Mouse (Mus musculus) kidney, adult 9 months (tissue): ENCODE measurements around the gene Chrna1.

Experiments
- DNase-seq: peaks from one replicate; pipeline ENCODE4 v3.0.0; 2022

Gene Chrna1

DNA sequence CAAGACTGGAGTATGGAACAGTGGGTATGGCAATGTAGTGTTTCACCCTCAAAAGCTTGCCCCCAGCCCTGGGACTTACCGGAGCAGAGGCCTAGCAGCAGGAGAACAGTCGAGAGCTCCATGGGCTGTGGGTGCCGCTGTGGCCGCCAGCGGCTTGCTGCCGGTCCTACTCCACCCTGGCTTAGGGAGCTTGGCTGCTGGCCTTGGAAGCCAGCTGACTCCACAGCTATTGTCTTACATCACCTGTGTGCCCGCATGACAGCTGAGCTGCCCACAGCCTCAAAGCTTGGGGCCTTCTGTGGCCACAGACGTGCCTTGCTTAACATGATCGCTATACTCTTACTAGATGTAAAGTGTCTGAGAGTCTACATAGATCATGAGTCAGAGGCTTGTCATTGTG, at the start of gene Chrna1:
Chrna1 (minus strand) TSS at position 173 of the 400 bp plus-strand sequence.
- DNase-seq, result no peak

DNA sequence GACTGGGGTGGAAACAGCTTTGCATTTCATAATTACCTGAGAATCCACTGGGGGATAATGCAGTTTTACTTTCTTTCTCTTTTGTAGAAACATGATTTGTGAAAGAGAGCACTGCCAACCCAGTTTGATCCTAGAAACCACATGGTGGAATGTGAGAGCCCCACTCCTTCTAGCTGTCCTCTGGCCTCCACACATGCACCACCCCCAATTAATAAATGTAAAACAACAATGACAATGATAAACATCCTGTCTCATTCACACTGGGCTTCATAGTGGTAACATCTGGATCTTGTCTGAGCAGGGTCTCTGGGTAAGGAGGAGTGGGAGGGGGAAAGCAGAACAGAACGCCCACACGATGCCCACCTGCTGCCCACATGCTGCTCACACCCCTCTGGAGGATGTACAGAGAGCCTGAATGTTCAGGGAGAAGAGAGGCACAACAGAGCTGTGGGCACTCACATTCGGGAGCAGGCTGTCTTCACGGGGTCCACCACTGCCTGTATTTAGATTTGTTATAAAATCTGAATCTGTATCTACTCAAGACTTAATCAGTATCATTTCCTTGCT, 38.4 kb upstream of the Chrna1 start:
- DNase-seq, result no peak

DNA sequence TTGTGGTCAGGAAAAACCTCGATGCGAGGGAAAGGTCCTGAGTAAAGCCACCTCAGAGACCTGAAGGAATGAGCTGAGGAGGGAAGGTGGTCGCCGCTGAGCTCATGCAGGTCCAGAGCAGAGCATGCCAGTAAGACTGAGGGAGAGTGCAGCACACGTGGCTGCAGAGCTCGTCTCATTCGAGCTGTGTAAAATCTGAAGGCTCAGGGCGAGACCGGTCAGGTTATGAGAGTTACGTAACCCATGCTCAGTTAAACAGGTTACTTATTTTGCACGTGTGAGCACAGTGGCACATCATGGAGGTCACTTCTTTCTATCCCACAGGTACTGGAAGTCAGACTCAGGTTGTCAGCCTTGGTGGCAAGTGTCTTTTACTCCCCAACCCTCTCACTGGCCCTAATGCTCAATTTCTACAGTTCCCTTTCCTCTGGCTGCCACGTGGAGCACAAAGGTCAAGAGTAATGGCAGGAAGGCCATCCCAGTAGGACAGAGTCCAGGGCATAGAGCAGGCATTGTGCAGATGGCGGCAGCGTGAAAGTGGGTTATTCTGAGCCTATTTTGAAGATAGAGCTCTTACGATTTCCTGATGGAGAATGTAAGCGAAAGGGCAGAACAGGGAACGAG, 36.4 kb upstream of the Chrna1 start:
- peak; percentile 87 for DNase-seq

DNA sequence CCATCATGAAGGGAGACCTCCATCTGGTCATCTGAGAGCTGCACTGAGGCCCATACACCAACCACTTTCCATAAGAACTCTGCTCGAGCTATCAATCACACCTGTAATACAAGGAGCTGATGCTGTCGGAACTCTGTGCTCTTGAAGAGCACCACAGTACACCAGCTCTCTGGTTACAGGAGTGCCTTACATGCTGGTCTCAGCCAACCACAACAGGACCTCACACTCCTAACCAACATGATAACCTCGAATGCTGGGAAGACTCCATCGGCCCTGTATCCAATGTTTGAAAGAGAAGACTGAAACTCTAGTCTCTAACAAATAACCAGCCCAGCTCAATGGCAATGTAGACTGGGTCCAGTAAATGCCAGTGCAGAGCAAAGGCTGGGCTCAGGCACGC, 35.3 kb upstream of the Chrna1 start:
- DNase-seq, result no peak

DNA sequence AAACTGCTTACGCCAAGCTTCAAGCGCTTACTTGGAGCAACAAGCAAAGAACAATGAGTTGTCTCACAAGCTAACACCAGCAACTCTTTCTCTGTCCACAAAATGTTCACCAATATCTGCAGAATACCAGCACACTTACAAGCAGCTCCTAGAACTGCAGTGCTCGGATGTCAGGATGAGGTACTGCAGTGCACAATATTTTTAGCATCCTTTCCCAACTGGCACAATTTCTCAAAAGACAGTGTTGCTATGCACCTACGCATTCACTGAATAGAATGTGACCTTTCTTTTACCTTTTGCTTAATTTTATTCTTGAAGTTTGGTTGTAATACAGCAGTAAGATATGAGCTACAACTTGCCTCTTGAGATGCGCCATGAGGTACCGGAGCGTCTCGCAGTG, 34.2 kb upstream of the Chrna1 start:
- DNase-seq, result no peak

DNA sequence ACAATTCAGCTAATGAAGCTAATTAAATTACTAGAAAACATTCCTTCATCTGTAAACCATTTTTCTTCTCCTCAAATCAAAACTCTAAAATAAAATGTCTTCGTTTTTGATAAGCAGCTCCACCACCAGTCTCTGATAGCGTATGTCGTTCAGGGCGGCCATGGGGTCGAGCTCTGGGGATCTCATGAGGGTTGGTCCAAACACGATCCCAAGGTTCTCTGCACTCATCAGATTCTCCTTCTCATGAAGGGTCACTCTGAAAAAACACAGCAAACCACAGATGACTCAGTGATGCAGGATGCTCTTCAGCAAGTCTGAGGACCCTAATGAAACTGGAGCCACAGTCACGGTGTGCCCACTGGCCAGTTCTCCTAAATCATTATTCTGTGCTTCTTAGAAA, 32.8 kb upstream of the Chrna1 start:
- no peak for DNase-seq

DNA sequence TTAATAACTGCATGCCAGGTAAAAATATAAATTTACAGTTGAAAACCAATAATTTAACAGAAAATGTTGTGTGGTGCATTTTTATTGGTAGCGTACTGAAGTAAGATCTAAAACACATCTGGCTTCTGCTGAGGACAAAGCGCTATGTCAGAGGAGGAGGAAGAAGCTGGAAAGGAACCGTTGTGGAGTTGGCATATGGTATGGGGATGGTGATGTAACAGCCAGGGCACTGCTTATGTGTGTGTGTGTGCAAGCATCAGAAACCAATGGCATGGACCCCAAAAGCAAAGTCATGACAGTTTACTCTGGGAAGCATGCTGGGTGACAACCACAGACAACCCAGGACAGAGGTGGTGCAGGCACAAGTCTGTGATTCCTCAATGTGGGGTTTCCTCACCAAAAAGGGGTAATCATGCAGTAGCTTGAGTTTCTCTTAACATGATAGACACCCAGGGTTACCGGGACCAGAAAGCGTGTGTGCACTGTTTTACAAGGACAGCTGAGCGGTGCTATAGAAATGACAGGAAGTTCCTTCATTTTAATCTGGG, 32.3 kb upstream of the Chrna1 start:
- DNase-seq, result no peak

DNA sequence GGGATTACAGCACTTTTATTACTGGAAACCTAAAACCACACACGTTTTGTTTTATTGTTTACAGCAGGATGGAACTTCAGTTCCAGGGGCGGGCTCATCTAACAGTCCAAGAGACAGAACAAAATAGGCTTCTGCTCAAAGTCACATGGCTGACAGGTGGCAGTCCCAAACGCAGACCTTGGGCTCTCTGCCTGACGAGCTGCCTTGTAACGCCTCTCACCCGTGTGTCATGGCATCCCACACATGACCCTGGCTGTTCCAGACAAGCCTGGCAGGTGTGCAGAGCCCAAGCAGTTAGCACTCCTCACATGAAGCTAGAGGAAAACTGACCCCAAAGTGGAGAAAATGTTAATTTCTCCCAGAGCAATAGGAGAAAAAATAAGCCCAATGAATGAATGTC, 31.7 kb upstream of the Chrna1 start:
- DNase-seq, result no peak

DNA sequence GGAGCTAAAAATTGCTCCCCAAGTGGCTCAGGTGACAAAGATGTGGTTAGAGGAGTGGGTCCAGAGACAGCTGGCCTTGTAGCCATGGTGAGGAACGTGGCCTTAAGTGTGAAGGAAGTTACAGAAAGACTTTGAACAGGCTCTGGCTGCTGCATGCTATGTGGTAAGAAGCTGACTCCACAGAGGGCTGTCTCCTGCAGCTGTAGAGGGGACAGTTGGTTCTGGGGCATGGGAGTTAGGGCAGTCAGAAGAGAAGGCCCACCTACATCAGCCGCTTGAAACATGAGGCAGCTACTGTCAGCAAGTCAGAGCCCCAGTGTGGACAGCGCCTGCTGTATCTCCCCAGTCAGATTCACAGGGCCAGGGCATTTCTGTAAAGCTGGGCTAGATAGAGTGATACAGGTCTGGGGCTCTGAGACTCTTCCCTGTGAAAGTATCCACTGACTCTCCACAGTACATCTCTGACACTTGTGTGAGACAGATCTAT, 29.6 kb upstream of the Chrna1 start:
- no peak for DNase-seq

DNA sequence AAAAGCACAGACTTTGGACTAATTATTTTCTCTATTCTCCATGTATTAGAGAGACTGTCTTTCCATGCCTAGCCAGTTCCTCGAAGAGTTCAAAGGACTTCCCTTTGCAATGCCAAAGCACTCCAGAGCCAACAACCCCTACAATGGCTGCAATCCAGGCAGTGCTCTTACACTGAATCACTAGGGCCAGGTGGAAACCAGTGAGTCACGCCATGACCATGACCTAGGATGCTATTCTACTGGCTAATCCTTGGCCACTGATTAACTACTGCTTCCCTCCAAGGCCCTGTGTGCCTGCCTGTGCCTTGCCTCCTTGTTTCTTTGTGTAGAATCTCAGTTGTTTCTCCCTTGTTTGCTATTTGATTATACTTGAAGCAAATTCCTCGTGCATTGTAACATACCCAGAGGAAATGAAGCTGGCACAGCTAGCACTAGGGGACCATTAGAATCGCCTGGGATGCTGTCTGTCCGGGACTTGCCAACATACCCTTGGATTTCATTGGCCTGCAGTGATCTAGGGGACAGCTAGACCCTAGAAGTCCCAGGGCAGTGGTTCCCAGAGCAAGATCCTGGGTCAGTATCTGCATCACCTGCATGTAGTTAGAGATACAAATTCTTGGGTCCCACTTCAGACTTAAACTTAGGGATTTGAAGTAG, 29.1 kb upstream of the Chrna1 start:
- DNase-seq, result peak; percentile 92

DNA sequence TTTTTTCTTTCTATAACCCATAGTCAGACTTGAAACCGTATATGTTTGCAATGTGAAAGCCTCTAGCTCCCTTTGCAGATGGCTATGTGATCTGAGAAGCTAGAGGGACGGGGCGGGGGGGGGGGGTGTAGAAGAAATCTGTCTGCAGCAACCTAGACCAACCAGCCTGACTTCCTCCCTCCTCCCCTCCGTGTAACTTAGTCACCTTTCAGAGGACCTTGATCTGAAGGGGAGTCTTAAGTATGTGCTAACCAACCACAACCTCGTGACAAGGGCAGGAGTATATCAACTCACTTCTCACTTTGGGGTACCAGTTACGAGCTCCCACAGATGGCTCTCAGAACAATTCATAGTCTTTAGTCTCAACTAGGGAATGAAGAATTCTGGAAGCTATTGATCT, 28.3 kb upstream of the Chrna1 start:
- no peak for DNase-seq

DNA sequence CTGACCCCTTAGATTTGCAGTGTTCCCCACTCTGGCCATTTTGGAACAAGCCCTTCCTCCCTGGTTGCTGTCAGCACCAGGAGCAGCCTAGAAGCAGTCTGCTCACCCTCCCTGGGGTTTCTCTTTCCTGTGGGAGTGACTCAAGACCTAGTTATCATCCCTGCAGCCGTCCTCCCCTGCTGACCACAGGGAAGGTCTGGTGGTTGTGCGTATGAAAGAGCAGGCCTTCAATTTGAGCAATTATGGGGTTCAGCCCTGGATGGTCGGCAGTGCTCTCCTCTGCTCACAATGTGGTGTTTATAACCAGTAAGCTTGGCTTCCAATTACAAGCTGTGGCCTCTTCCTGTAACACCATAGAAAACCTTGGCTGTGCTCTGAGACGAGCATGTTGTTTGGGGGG, 27.5 kb upstream of the Chrna1 start:
- DNase-seq, result no peak

DNA sequence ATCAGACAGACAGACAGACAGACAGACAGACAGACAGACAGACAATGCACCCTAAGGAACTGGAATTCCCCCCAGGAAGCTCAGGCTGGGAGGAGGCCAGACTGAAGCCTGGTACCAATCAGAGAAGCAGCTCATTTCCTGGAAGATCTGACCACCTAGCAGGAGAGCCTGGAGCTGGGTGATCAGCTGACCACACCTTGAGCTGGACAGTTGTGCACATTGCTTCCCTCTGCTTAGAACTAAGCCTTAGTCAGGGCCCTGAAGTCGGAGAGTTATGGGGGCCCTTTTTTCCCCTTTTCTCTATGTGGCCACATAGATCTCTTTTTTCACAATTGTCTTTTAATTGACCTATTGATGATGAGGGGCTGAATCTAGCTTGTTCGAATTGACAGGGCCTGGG, 27.0 kb upstream of the Chrna1 start:
- no peak for DNase-seq

DNA sequence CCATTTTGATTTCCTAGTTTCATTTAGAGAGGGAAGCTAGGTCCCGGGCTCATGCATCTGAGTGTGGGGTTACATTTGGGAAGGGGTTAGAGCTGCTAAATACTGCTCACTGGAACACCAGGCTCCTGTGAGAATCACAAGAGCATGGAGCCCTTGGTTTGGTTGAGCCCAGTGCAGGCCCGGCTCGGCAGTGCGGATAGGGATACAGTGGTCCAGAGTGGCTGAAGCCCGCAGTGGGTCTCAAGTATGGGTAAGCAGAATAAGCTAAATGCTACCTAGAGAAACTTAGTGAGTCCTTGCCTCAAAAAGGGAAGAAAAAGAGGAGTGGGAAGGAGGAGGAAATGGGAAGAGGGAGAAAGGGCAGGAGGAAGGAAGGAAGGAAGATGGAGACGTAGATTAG, 26.5 kb upstream of the Chrna1 start:
- no peak for DNase-seq

DNA sequence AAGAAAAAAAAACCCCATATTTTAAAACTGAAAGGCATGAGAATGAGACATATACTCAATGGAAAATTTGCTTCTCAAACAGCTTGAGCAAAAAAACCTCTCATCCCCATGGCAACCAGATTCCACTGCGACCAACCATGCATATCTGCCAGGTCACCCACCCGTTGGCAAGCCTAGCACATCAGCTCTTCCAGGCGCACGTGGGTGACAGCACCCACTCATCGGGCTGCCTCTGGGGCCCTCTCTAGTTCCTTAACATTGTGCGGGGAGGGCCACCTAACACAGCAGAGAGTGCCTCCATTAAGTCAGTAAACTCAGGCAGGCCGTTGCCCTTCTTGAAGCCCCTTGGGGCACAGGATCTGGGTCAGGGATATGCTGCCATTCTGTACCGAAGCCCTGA, 24.9 kb upstream of the Chrna1 start:
- DNase-seq, result peak; percentile 57

DNA sequence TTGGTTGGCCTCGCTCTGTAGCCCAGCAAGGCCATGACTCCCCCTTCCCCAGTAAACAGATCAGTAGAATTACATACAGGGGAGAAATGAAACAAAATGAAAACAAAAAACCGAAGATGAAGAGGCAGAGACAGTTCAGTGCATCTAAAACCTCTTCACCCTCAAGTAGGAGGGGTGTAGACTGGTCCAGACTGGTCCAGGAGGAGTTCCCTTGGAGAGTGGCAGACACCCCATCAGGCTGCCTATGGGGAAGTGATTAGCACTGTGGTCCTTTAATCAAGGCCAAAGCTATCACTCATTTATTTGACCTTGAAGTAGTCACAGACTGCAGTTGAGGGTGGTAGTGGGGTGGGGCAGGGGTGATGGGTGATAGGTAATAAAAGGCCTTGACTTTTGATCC, 24.4 kb upstream of the Chrna1 start:
- no peak for DNase-seq

DNA sequence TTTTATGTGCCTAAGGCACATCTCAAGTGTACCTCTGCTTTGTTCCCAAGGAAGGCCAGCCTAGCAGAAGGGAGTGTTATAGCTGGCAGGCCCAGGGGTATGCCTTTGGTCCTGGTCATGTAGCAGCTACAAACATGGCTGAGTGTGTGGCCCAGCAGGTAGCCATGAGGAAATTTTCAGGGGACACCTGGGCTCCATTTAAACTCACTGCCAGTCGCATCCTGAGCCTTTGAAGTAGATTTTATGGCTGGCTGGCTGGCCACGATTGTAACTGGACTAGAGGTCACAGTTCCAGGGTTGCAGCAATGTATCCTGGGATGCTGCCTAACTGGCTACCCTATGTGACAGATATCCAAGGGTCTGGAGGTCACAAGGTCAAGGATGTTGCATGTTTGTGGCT, 20.5 kb upstream of the Chrna1 start:
- no peak for DNase-seq

DNA sequence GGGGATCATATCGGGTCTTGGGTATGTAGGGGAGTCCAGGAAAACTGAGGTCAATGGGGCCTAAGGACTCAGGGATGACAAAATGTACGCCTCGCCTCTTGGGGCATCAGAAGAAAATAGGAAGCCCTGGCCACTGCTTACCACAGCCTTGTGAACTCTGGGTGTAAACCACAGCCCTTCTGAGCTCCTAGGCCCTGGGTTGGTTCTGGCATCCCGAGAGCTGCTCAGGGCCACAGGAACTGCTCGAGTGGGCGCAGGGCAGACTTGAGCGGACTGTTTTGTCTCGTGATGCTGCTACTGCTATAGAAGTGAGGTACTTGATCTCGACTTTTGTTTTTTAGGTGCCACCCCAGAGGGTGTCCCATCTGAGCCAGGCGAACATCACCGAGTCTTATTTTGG, 17.6 kb upstream of the Chrna1 start:
- DNase-seq, result no peak

DNA sequence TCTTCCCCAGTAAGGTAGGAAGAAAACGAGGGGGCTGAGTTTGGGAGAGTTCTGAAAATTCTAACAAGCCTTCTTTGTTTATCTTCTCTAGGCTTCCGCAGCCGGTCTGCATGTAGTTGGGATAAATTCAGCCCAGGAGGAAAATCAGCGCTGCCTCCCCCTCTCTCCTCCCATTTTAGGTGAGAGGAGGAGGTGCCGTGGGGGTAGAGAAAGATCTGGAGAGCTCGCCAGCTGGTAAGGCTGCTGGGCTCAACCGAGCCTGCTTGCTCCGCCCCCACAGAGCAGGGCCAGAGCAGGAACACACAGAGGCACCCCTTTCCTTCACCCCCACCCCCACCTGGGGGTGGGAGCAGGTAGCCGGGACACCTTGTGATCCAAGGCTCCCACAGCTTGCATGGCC, 16.6 kb upstream of the Chrna1 start:
- no peak for DNase-seq

DNA sequence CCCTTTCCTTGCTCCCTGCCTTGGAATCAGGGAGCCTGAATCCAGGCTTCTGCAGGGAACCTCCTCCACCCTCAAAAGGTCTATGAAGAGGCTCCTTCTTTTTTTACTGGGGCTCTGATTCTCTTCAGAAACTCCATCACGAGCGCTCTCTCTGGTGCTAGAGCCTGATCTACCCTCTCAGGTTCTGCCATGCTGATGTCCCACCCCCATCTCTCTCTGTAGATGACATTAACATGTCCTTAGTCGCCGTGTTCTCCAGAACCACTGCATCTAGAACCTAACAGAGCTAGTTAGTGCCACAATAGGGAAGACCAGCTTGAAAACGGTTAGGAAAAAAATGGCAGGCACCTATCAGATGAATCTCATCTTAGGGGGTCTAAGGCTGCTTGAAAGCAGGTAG, 16.2 kb upstream of the Chrna1 start:
- DNase-seq, result no peak

DNA sequence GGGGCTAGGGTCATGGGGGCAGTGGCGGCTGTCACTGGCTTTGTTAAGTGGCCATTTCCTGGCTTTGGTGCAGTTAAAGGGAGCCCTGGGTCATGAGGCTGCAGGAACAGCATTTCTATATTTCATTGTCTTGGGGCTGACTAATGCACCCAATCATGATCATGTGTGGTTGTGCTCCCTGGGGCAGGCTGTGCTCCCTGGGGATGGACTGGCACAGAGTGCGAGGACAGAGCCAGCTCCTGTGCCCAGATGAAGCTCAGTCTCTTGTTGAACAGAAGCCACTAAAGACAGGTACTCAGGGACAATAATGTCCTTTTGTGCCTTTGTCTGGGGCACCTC, 12.9 kb upstream of the Chrna1 start:
- no peak for DNase-seq

DNA sequence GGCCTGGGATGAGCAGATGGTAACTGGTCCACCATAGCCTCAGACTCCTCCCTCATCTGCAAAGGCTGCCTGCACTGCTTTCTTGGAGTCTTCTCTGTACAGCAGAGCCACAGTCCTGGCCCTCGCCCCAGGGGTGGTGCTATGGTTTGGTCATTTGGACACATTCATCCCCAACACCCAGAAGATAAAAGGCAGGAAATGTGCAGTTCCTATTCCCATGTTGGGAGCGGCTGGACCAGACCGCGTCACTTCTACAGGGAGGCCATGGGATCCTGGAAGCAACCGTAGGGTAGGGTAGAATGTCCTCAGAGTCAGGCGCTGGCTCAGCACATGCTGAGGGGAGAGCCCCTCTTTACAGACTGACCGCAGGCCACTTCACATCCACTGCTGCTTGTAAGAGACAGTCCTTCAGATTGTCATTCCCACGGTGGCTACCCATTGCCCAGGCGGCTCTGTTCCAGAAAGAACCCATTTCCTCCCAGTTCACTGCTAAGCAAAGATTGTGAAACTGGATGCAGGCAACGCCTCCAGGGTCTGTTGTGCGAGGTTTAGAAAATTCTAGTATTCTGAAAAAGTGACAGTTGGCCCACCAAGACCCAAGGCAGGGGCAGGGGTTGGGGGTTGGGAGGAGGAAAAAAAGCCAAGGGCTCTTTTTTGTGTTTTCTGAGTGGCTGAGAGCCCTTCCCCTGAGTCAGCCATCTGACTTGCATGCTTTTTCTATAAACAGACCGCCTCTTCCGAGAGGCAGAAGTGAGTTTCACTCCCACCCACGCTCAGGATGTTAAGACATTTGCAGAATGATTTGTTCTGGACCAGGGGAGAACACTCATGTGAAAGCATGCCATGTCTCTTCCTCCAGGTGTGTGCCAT, 12.3 kb upstream of the Chrna1 start:
- peak; percentile 43 for DNase-seq

DNA sequence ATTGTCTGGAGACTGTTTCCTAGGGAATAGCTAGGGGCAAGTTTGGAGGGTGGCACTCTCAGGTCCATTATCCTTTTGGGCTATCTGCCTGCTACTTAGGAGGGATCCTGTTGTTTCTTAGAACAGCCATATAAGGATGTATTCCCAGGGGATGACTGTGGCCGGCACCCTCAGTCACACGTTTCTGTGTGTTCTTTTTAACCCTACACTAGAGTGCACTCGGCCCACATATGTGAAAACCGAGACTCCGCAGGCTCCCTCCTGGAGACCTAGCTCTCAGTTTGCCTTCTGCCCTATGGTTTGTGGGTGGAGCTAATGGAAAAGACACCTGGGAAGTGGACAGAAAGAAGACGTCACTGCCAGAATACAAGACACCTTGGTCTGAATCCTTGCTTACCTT, 11.1 kb upstream of the Chrna1 start:
- DNase-seq, result no peak

DNA sequence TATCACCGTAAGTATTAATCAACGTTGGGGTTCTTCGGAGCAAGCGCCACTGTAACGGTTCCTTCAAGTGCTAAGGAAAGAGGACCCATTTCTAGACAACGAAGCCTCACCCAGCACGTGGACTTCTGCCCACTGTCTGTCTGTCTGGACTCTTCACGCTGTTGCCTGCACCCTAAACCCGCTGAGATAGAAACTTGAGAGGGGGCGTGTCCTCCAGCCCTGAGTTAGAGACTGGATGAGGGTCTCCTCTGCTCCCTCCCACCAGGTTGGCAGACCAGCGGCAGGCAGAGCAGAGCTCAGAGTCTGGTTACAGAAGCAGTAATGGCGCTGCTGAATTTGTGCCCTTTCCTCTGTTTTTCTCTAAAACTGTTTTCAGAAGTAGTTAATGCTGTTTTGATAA, 10.0 kb upstream of the Chrna1 start:
- DNase-seq, result no peak
